Mouse (Mus musculus) stomach, embryonic 15.5 days (tissue): Measurements from ENCODE around the gene Erf. TPM values are rescaled to one million over a fixed set of nuclear protein-coding genes. Genes with fewer than 3 reads are reported as not detected.

Source experiments
- ATAC-seq: fragments of 200-750 bp; cut with Nextera tagmentation; 2 replicates; pipeline ENCODE4 v1.8.0; 2017; ENCODE audit warnings: low read depth, moderate number of reproducible peaks, moderate TSS enrichment; ENCODE audit not compliant: insufficient read depth, low FRiP score
- H3K27ac ChIP-seq: fragments of 300-500 bp; sonication (generic); 2 replicates; pipeline ENCODE4 v1.5.1; 2015; ENCODE audit warnings: mild to moderate bottlenecking, inconsistent platforms
- H3K27me3 ChIP-seq: fragments of 300-500 bp; sonication (generic); replicated peaks from 2 replicates; pipeline ENCODE4 v1.6.1; 2015; ENCODE audit warnings: inconsistent platforms
- H3K36me3 ChIP-seq: fragments of 300-500 bp; sonication (generic); 2 replicates; pipeline ENCODE4 v1.6.1; 2015; ENCODE audit warnings: inconsistent platforms
- H3K4me1 ChIP-seq: fragments of 300-500 bp; sonication (generic); 2 replicates; pipeline ENCODE4 v1.6.1; 2015; ENCODE audit warnings: inconsistent platforms
- H3K4me2 ChIP-seq: fragments of 300-500 bp; sonication (generic); 2 replicates; pipeline ENCODE4 v1.6.1; 2015; ENCODE audit warnings: mild to moderate bottlenecking, inconsistent platforms
- H3K4me3 ChIP-seq: fragments of 300-500 bp; sonication (generic); replicated peaks from 2 replicates; pipeline ENCODE4 v1.5.1; 2015; ENCODE audit warnings: inconsistent platforms
- H3K9ac ChIP-seq: fragments of 300-500 bp; sonication (generic); 2 replicates; pipeline ENCODE4 v1.6.1; 2015; ENCODE audit warnings: inconsistent platforms
- H3K9me3 ChIP-seq: fragments of 300-500 bp; sonication (generic); 2 replicates; pipeline ENCODE4 v1.6.1; 2016; ENCODE audit warnings: inconsistent platforms
- WGBS: fragments of 180-500 bp; shearing (Covaris S2); methylation state at CpG from one replicate; pipeline ENCODE4 v1.1.7; 2015; 5-methylcytosine and 5-hydroxymethylcytosine counted together
- polyA plus RNA-seq: library from polyadenylated mRNA; unstranded; fragments of >200 nt; fragmentation: Nextera tagmentation; extraction: Ambion mirVana; gene quantifications from 2 replicates; pipeline ENCODE4 v1.2.1, GENCODE M21; 2015

The Erf gene
- polyA plus RNA-seq, 1 experiment from 2014 or later: 13.0 TPM

DNA sequence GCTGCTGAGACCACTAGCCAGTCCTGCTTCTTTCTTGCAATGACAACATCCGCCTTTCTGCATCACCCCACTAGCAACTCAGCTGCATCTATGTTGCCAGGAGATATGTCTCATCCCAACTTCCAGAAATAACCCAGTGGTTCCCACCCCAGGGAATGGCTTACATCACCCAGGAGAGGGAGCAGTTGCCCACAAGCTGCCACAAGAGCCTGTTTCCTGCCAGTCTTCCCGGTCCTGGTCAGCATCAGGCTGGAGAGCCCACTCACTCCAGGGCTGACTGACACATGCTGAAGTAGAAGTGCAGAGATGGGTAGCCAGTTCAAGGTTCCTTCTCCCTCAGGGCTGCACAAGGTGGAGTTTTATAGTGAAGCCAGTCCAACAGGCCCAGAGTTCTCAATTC lies 9.5 kb downstream of the Erf start:
- peaks cover 31% of the 10 kb centered on the region for H3K4me1 ChIP-seq
- WGBS: 32% methylated on average over 2 of the region's 2 CpGs

DNA sequence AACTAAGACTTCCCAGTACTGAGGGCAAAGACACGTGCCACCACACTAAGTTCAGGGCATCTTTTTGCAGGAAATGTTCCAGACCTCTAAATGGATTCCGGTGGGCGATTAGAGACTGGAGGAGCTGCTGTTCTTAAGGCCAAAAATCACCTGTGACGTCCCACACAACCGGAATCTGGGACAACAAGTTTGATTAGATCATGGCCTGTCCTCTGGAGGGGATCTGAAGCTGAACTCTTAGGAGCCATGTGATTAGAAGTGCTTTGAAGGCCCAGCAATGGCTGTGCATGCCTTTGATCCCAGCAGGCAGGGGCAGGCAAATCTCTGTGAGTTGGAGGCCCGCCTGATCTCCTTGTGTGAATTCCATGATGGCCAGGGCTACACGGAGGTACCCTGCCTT lies 9.9 kb downstream of the Erf start:
- Histone ChIP-seq H3K4me3 (no peak overlapping the region), H3K27me3 (no peaks in the 10 kb centered on the region), H3K4me2 (no peak overlapping the region), H3K9me3 (no peaks in the 10 kb centered on the region), H3K36me3 (peaks cover 18% of the 10 kb centered on the region), H3K4me1 (peaks cover 31% of the 10 kb centered on the region), H3K9ac (no peak overlapping the region), H3K27ac (no peak overlapping the region; the same call in 1 of the 2 replicates)
- no peak for ATAC-seq
- 66% methylated on average over 7 of the region's 7 CpGs for WGBS

More for the DNA sequence above, 9.5 kb downstream of the Erf start:
- Histone ChIP-seq H3K36me3 (peaks cover 21% of the 10 kb centered on the region), H3K27me3 (no peaks in the 10 kb centered on the region), H3K4me2 (no peak overlapping the region), H3K9me3 (no peaks in the 10 kb centered on the region), H3K4me3 (no peak overlapping the region), H3K9ac (no peak overlapping the region), H3K27ac (peak overlapping the region; percentile 14; the same call in 1 of the 2 replicates)
- no peak for ATAC-seq

- Histone ChIP-seq H3K27me3 (no peaks in the 10 kb centered on the region), H3K27ac (peak overlapping the region; percentile 86), H3K4me3 (peak overlapping the region; percentile 98), H3K36me3 (peaks cover 16% of the 10 kb centered on the region; the same call in 1 of the 2 replicates), H3K9ac (no peak overlapping the region), H3K9me3 (no peaks in the 10 kb centered on the region), H3K4me2 (peak overlapping the region; percentile 75), H3K4me1 (peaks cover 21% of the 10 kb centered on the region)
- peak; percentile 56 for ATAC-seq
- WGBS: 3% methylated on average over 30 of the region's 30 CpGs
Observed at GRCm38 (mm10) chr7:25238829-25239623, 11.5 kb downstream of the Erf start.

DNA sequence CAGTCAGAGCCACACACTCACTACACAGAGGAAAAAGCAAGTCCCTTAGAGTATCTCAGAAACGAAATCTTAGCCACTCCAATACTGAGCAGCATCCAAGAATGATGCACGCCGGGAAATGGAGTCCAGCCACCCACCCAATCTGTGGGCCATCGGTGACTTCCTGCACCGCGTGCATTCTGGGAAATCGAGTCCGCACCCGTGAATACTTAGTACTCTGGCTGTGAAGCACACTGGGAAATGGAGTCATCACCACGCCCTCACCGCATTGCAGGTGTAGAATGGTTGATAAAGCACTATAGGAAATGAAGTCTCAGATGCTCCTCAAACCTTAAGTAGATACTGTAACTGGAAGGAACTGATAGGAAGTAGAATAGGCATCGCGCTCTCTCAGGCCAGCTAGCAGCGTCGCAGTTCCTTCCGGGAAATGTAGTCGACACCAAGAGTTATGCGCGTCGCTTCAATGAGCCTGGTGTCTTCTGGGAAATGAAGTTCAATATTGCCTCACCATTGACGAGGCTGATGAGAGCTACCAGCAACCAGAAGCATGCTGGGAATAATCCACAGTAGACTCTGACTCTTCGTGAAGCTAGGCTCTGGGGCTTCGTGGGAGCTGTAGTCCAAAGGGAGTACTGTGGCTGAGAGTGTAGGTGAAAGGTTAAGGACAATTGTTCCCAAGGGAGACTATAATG lies 12.4 kb downstream of the Erf start:
- H3K36me3 ChIP-seq: peaks cover 20% of the 10 kb centered on the region; the same call in 1 of the 2 replicates
- H3K27me3 ChIP-seq: no peaks in the 10 kb centered on the region
- H3K9ac ChIP-seq: 0 out of 2 replicates have a peak overlapping the region, but pooled peaks have one; percentile 100
- H3K27ac ChIP-seq: peak overlapping the region; percentile 86
- ATAC-seq: peak; percentile 90
- peak overlapping the region; percentile 98 for H3K4me3 ChIP-seq
- peaks cover 21% of the 10 kb centered on the region for H3K4me1 ChIP-seq
- H3K4me2 ChIP-seq: peak overlapping the region; percentile 75
- no peaks in the 10 kb centered on the region for H3K9me3 ChIP-seq
- WGBS: under 1% methylated on average over 23 of the region's 23 CpGs

DNA sequence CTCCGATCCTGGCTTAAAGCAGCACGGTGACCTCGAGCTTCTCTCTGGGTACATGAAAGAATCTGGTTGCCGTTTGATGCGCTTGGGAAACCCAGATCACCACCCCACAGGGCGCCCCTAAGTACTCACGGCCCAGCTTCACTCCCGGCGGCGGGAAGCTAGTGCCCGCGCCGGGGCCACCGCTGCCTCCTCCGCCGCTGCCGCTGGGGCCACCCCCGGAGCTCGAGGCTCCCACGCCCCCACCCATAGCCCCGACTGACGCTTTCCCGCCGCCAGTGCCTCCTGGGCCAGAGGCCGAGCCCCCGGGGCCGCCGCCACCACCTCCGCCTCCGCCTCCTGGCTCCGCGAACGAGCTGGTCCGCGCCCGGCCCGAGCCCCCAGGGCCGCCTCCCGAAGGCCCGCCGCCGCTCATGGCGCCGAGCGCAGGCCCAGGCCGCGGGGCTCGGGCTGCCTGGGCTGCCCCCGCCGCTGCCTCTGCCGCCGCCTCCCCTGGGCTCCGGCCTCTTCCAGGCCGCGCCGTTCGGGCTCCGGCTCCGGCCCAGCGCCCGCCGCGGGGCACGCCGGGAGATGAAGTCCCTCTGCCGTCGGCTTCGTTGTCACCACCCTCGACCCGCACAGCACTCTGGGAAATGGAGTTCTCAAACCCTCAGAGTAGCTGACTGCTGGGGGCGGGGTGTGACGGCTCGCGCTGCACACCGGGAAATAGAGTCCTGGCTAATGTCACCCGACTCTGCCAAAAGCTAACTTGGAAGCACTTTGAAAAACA lies 13.1 kb downstream of the Erf start, which contains the start of gene Gsk3a:
Gene Gsk3a (minus strand): TSS at position 603 of the 766 bp plus-strand sequence.
- Histone ChIP-seq H3K9ac (peak within 1 kb of the TSS; percentile 100), H3K27ac (peak within 1 kb of the TSS; percentile 86), H3K36me3 (peaks cover 23% of the 10 kb centered on the region; the same call in 1 of the 2 replicates), H3K4me3 (peak within 1 kb of the TSS; percentile 98), H3K9me3 (no peaks in the 10 kb centered on the region), H3K4me1 (peaks cover 21% of the 10 kb centered on the region), H3K27me3 (no peaks in the 10 kb centered on the region), H3K4me2 (peak within 1 kb of the TSS; percentile 75)
- WGBS: under 1% methylated on average over 76 of the region's 76 CpGs
- ATAC-seq: peak; percentile 87

GRCm38 (mm10) chr7:25235526-25235925 lies 15.0 kb downstream of the Erf start:
- no peak for ATAC-seq
- no peaks in the 10 kb centered on the region for H3K27me3 ChIP-seq
- no peak overlapping the region for H3K27ac ChIP-seq
- no peak overlapping the region; the same call in 1 of the 2 replicates for H3K9ac ChIP-seq
- no peaks in the 10 kb centered on the region for H3K9me3 ChIP-seq
- H3K4me2 ChIP-seq: no peak overlapping the region
- H3K4me3 ChIP-seq: peak overlapping the region; percentile 98; the same call in 1 of the 2 replicates
- H3K36me3 ChIP-seq: peaks cover 39% of the 10 kb centered on the region
- H3K4me1 ChIP-seq: peaks cover 17% of the 10 kb centered on the region
- 86% methylated on average over 5 of the region's 5 CpGs for WGBS

GRCm38 (mm10) chr7:25233061-25233460 lies 17.5 kb downstream of the Erf start:
- Histone ChIP-seq H3K4me3 (no peak overlapping the region), H3K27ac (no peak overlapping the region), H3K27me3 (no peaks in the 10 kb centered on the region), H3K4me1 (peaks cover 11% of the 10 kb centered on the region), H3K9me3 (no peaks in the 10 kb centered on the region), H3K4me2 (no peak overlapping the region), H3K9ac (no peak overlapping the region), H3K36me3 (peaks cover 59% of the 10 kb centered on the region)
- no peak for ATAC-seq
- WGBS: 73% methylated on average over 2 of the region's 2 CpGs

DNA sequence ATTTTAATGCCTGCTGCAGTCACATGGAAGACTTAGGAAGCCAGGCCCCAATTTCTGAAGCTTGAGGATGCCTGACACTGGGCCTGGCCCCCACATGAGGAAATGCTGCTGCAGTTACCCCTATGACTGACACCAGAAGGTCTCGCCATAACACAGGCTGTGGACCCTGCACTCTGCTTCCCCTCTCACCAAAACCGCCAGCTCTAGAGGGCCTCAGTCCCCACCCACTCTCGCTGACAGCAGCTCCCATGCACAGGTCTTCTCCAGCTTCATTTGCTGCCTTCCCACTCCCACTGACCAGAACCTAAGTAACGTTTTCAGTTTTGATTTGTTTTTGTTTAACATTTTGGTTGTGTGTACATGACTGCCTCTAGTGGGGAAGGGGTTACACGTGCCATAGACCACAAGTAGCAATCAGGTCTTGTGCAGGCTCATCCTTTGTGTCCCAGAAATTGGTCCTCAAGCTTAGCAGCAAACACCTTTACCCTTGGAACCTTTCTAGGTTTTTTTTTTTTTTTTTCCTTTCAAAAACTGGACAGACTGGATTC lies 18.4 kb downstream of the Erf start:
- no peak overlapping the region for H3K4me2 ChIP-seq
- peaks cover 11% of the 10 kb centered on the region for H3K4me1 ChIP-seq
- no peaks in the 10 kb centered on the region for H3K9me3 ChIP-seq
- H3K9ac ChIP-seq: no peak overlapping the region
- H3K4me3 ChIP-seq: no peak overlapping the region
- ATAC-seq: no peak
- H3K27ac ChIP-seq: no peak overlapping the region
- H3K27me3 ChIP-seq: no peaks in the 10 kb centered on the region
- 54% methylated on average over 5 of the region's 5 CpGs for WGBS
- H3K36me3 ChIP-seq: peaks cover 65% of the 10 kb centered on the region

- Histone ChIP-seq H3K27ac (no peak overlapping the region), H3K4me1 (peaks cover 3% of the 10 kb centered on the region; the same call in 1 of the 2 replicates), H3K4me2 (no peak overlapping the region), H3K27me3 (no peaks in the 10 kb centered on the region), H3K9me3 (no peaks in the 10 kb centered on the region), H3K4me3 (no peak overlapping the region), H3K36me3 (peaks cover 76% of the 10 kb centered on the region), H3K9ac (no peak overlapping the region)
- no peak for ATAC-seq
- WGBS: 85% methylated on average over 9 of the region's 9 CpGs
Observed at GRCm38 (mm10) chr7:25230690-25231285, 19.8 kb downstream of the Erf start.

GRCm38 (mm10) chr7:25227523-25228300 lies 22.8 kb downstream of the Erf start:
- Histone ChIP-seq H3K27me3 (no peaks in the 10 kb centered on the region), H3K27ac (no peak overlapping the region), H3K4me1 (peaks cover 2% of the 10 kb centered on the region), H3K4me3 (no peak overlapping the region), H3K9ac (no peak overlapping the region), H3K4me2 (no peak overlapping the region), H3K9me3 (no peaks in the 10 kb centered on the region), H3K36me3 (peaks cover 72% of the 10 kb centered on the region)
- ATAC-seq: no peak
- WGBS: 97% methylated on average over 1 of the region's 1 CpGs
